Mouse (Mus musculus) CH12.LX (cell line): ENCODE data around the gene Trafd1. TPM values are rescaled to one million over a fixed set of nuclear protein-coding genes. Genes with fewer than 3 reads are reported as not detected.

Source experiments
- DNase-seq: peaks from one replicate; pipeline ENCODE4 v3.0.0-alpha.2; 2013; ENCODE audit errors: extremely low read depth
- H3K27ac ChIP-seq: 2 replicates; pipeline ENCODE4 v1.5.1; 2012; ENCODE audit warnings: low read depth, mild to moderate bottlenecking, control low read depth, moderate library complexity; ENCODE audit not compliant: insufficient read depth
- H3K27me3 ChIP-seq: replicated peaks from 2 replicates; pipeline ENCODE3; 2012; ENCODE audit warnings: inconsistent platforms
- H3K36me3 ChIP-seq, 2 experiments: replicated peaks in 1 of 2; 2 replicates each; pipeline versions ENCODE3 to v1.6.1; 2012; ENCODE audit warnings: inconsistent platforms in 1 of 2, low read length in 1 of 2, mild to moderate bottlenecking in 1 of 2, mixed read lengths in 1 of 2, moderate library complexity in 1 of 2; ENCODE audit not compliant: control insufficient read depth in 1 of 2, insufficient read depth in 1 of 2
- H3K4me1 ChIP-seq, 2 experiments: 2 replicates each; pipeline ENCODE4 v1.6.1; 2012; ENCODE audit warnings: inconsistent platforms in 1 of 2, moderate library complexity in 1 of 2; ENCODE audit not compliant: insufficient read depth in 2 of 2, control insufficient read depth in 1 of 2
- H3K4me2 ChIP-seq: 2 replicates; pipeline ENCODE4 v1.6.1; 2012; ENCODE audit warnings: low read depth, mild to moderate bottlenecking, control low read depth; ENCODE audit not compliant: poor library complexity, insufficient read depth, severe bottlenecking
- H3K4me3 ChIP-seq, 3 experiments: fragments of 150-350 bp in 1 of 3; sonication (generic) in 1 of 3; replicated peaks in 1 of 3; 2 replicates each; pipeline versions ENCODE3 to v1.5.1; 2011 to 2012; ENCODE audit warnings: low read depth in 2 of 3, low read length in 2 of 3, mild to moderate bottlenecking in 2 of 3, moderate library complexity in 2 of 3, control low read depth in 1 of 3, improper control_type of control experiment in 1 of 3, inconsistent platforms in 1 of 3, mixed read lengths in 1 of 3; ENCODE audit not compliant: poor library complexity in 1 of 3
- H3K79me2 ChIP-seq: replicated peaks from 2 replicates; pipeline ENCODE4 v1.6.1; 2012; ENCODE audit warnings: mild to moderate bottlenecking, moderate library complexity; ENCODE audit not compliant: control insufficient read depth, poor library complexity, insufficient read depth, severe bottlenecking; ENCODE audit errors: extremely low read depth
- H3K9ac ChIP-seq: 2 replicates; pipeline ENCODE4 v1.6.1; 2012; ENCODE audit warnings: low read depth, mild to moderate bottlenecking, control low read depth, moderate library complexity; ENCODE audit not compliant: insufficient read depth
- H3K9me3 ChIP-seq: replicated peaks from 2 replicates; pipeline ENCODE3; 2012; ENCODE audit warnings: low read length, inconsistent platforms, mixed read lengths
- CHD1 ChIP-seq: IDR thresholded peaks from 2 replicates; pipeline ENCODE4 v1.6.1; 2012; ENCODE audit warnings: low read depth, low read length, improper control_type of control experiment, inconsistent platforms
- CHD2 ChIP-seq: IDR thresholded peaks from 2 replicates; pipeline ENCODE4 v1.6.1; 2011; ENCODE audit warnings: low read length, improper control_type of control experiment
- E2F4 ChIP-seq: IDR thresholded peaks from 2 replicates; pipeline ENCODE4 v1.6.1; 2011; ENCODE audit warnings: low read depth, low read length, improper control_type of control experiment; ENCODE audit not compliant: insufficient replicate concordance
- EP300 ChIP-seq: IDR thresholded peaks from 2 replicates; pipeline ENCODE4 v1.6.1; 2011; ENCODE audit warnings: low read length, improper control_type of control experiment
- ETS1 ChIP-seq: conservative IDR thresholded peaks from 2 replicates; pipeline ENCODE4 v1.6.1; 2012; ENCODE audit warnings: low read depth, mild to moderate bottlenecking, inconsistent platforms, low read length, improper control_type of control experiment, moderate library complexity
- HCFC1 ChIP-seq: IDR thresholded peaks from 2 replicates; pipeline ENCODE4 v1.6.1; 2012; ENCODE audit warnings: low read depth, mild to moderate bottlenecking, inconsistent platforms, low read length, improper control_type of control experiment
- IRF4 ChIP-seq: IDR thresholded peaks from 2 replicates; pipeline ENCODE4 v1.6.1; 2014; ENCODE audit warnings: low read depth, mild to moderate bottlenecking, inconsistent platforms, low read length, improper control_type of control experiment
- JUN ChIP-seq: IDR thresholded peaks from 2 replicates; pipeline ENCODE4 v1.6.1; 2011; ENCODE audit warnings: low read depth, mild to moderate bottlenecking, low read length, improper control_type of control experiment, moderate library complexity; ENCODE audit not compliant: insufficient read depth
- MAFK ChIP-seq: IDR thresholded peaks from 2 replicates; pipeline ENCODE4 v1.6.1; 2011; ENCODE audit warnings: low read length, improper control_type of control experiment; ENCODE audit not compliant: insufficient replicate concordance
- MAZ ChIP-seq: IDR thresholded peaks from 2 replicates; pipeline ENCODE4 v1.6.1; 2012; ENCODE audit warnings: low read depth, mild to moderate bottlenecking, inconsistent platforms, low read length, improper control_type of control experiment, moderate library complexity
- MEF2A ChIP-seq: IDR thresholded peaks from 2 replicates; pipeline ENCODE4 v1.6.1; 2014; ENCODE audit warnings: low read depth, mild to moderate bottlenecking, inconsistent platforms, low read length, improper control_type of control experiment, borderline replicate concordance
- MXI1 ChIP-seq: IDR thresholded peaks from 2 replicates; pipeline ENCODE4 v1.6.1; 2011; ENCODE audit warnings: mild to moderate bottlenecking, low read depth, low read length, improper control_type of control experiment
- NRF1 ChIP-seq: IDR thresholded peaks from 2 replicates; pipeline ENCODE4 v1.6.1; 2014; ENCODE audit warnings: low read depth, mild to moderate bottlenecking, inconsistent platforms, low read length, improper control_type of control experiment, moderate library complexity
- PAX5 ChIP-seq: IDR thresholded peaks from 2 replicates; pipeline ENCODE4 v1.6.1; 2012; ENCODE audit warnings: low read length, inconsistent platforms, mixed read lengths
- POLR2AphosphoS2 ChIP-seq: IDR thresholded peaks from 2 replicates; pipeline ENCODE4 v1.6.1; 2011; ENCODE audit warnings: low read depth, low read length, improper control_type of control experiment
- RAD21 ChIP-seq: IDR thresholded peaks from 2 replicates; pipeline ENCODE4 v1.6.1; 2011; ENCODE audit warnings: low read depth, mild to moderate bottlenecking, low read length, improper control_type of control experiment, moderate library complexity
- RCOR1 ChIP-seq: conservative IDR thresholded peaks from 2 replicates; pipeline ENCODE4 v1.6.1; 2012; ENCODE audit warnings: low read depth, mild to moderate bottlenecking, inconsistent platforms, low read length, improper control_type of control experiment
- SIN3A ChIP-seq: IDR thresholded peaks from 2 replicates; pipeline ENCODE4 v1.6.1; 2012; ENCODE audit warnings: low read length, improper control_type of control experiment, inconsistent platforms
- TBP ChIP-seq: conservative IDR thresholded peaks from 2 replicates; pipeline ENCODE4 v1.6.1; 2011; ENCODE audit warnings: low read depth, low read length, improper control_type of control experiment
- TCF12 ChIP-seq: IDR thresholded peaks from 2 replicates; pipeline ENCODE4 v1.6.1; 2014; ENCODE audit warnings: low read depth, mild to moderate bottlenecking, inconsistent platforms, low read length, improper control_type of control experiment
- USF1 ChIP-seq: IDR thresholded peaks from 2 replicates; pipeline ENCODE4 v1.6.1; 2014; ENCODE audit warnings: low read depth, mild to moderate bottlenecking, inconsistent platforms, low read length, improper control_type of control experiment
- USF2 ChIP-seq: conservative IDR thresholded peaks from 2 replicates; pipeline ENCODE4 v1.6.1; 2011; ENCODE audit warnings: low read depth, low read length, improper control_type of control experiment
- ZKSCAN1 ChIP-seq: IDR thresholded peaks from 2 replicates; pipeline ENCODE4 v1.6.1; 2012; ENCODE audit warnings: low read depth, inconsistent platforms, low read length, improper control_type of control experiment, borderline replicate concordance
- ZNF384 ChIP-seq: IDR thresholded peaks from 2 replicates; pipeline ENCODE4 v1.6.1; 2012; ENCODE audit warnings: low read depth, low read length, improper control_type of control experiment, inconsistent platforms
- dilution Hi-C: fragments of 300-500 bp; cut with MboI; formaldehyde crosslinking; loops from 2 replicates; pipeline ENCODE4 v1.14.3; 2020; ENCODE audit warnings: low sequenced_read_pairs; ENCODE audit not compliant: extremely low pct_unique_long_range_greater_than_20kb, extremely low pct_ligation_motif_present
- in situ Hi-C: fragments of 300-500 bp; cut with MboI; formaldehyde crosslinking; loops from 3 replicates; pipeline ENCODE4 v1.14.3; 2019; ENCODE audit warnings: low sequenced_read_pairs, low pct_ligation_motif_present, low pct_unique_long_range_greater_than_20kb, mixed read lengths
- polyA plus RNA-seq: library from polyadenylated mRNA; unstranded; fragments of >175 nt; gene quantifications from 2 replicates; pipeline ENCODE4 v1.2.1, GENCODE M21; 2012; ENCODE audit warnings: low read depth; ENCODE audit not compliant: insufficient read length
- total RNA-seq, 2 experiments: library from RNA; depleted of rRNA; stranded (reverse); fragments of 300-350 nt in 1 of 2; fragments of >200 nt in 1 of 2; gene quantifications; 2 replicates each; pipeline ENCODE4 v1.2.3; 2012 to 2014

Trafd1 gene
- total and polyA plus RNA-seq, 3 experiments: 31.7 to 52.8 (median 42.3) TPM

DNA sequence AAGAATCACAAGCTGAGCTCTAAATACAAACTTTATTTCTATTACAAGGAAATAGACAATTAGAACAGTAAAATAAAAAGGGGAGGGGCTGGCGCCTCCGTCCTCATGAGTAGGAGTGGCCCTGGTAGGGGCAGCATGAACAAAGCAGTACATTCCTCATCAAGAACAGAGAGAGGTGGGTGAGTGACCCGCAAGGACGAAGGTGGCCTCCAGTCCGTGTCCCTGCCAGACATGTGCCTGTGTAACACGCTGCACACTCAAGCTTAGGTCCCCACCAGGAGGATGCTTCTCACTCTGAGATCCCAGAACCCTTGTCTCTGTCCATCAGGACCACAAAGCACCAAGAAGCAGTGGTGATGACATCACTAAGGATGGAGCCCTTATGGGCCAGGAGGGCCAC, 13.7 kb downstream of the Trafd1 start:
- in situ Hi-C loops: loop anchor here (10.0 kb wide), 1 partner anchor 167 kb away; the partner anchor contains the start of gene Rpl6

DNA sequence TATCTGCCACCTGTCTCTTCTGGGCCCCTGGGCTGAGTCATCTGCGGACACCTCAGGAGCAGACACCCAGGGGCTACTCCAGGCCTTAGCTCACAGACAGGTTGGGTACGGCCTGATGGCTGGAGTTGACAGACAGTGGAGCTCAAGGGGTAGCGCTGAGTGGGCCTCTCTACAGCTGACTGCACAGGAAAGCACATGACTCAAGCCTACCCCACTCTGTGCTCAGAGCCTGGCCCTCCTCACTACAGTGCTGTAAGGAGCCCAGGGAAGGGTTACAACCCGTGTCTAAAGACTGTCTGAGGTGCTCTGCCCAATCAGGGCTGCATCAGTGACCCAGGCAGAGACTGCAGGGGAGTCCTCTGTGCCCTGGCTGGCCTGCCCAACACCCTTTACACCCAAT, 18.2 kb downstream of the Trafd1 start:
- Histone ChIP-seq H3K4me2 (no peak overlapping the region), H3K9ac (no peak overlapping the region), H3K36me3 (peaks cover 77 to 95% of the 10 kb centered on the region in 2 experiments), H3K9me3 (no peaks in the 10 kb centered on the region), H3K4me1 (peaks cover 0 to 3% of the 10 kb centered on the region in 2 experiments; a peak in 1 of 4 replicates), H3K27ac (no peak overlapping the region), H3K79me2 (no peaks in the 10 kb centered on the region), H3K27me3 (no peaks in the 10 kb centered on the region), H3K4me3 (no peak overlapping the region)
- TF ChIP-seq JUN: no peak
- no peak for TF ChIP-seq POLR2AphosphoS2
- TF ChIP-seq USF1: no peak
- TF ChIP-seq CHD1: no peak
- no peak for TF ChIP-seq PAX5
- TF ChIP-seq IRF4: no peak
- TF ChIP-seq HCFC1: no peak
- no peak for TF ChIP-seq CHD2
- TF ChIP-seq MEF2A: no peak
- no peak for TF ChIP-seq MXI1
- no peak for TF ChIP-seq TCF12
- no peak for TF ChIP-seq MAFK
- no peak for TF ChIP-seq USF2
- no peak for TF ChIP-seq ZKSCAN1
- TF ChIP-seq SIN3A: no peak
- no peak for TF ChIP-seq TBP
- TF ChIP-seq MAZ: no peak
- dilution Hi-C loops: no loop called here
- in situ Hi-C loops: no loop called here
- no peak for DNase-seq

More for the DNA sequence above, 13.7 kb downstream of the Trafd1 start:
- dilution Hi-C loops: no loop called here
- no peaks in the 10 kb centered on the region for H3K9me3 ChIP-seq
- no peak for TF ChIP-seq CHD2
- TF ChIP-seq RAD21: no peak
- TF ChIP-seq NRF1: no peak
- TF ChIP-seq MEF2A: no peak
- TF ChIP-seq USF2: no peak
- no peak for TF ChIP-seq TBP
- TF ChIP-seq ZNF384: no peak
- no peak for TF ChIP-seq EP300
- TF ChIP-seq USF1: no peak
- no peak for TF ChIP-seq MAZ
- TF ChIP-seq E2F4: no peak
- no peak for TF ChIP-seq JUN
- TF ChIP-seq ETS1: no peak
- TF ChIP-seq RCOR1: no peak
- no peak for TF ChIP-seq MXI1
- no peak for TF ChIP-seq PAX5
- no peak for TF ChIP-seq MAFK
- TF ChIP-seq HCFC1: no peak
- TF ChIP-seq, all 38 proteins: peak for 0
- H3K27me3 ChIP-seq: no peaks in the 10 kb centered on the region
- H3K4me2 ChIP-seq: no peak overlapping the region
- peaks cover 75 to 91% of the 10 kb centered on the region in 2 experiments for H3K36me3 ChIP-seq
- no peak overlapping the region for H3K4me3 ChIP-seq
- no peak overlapping the region for H3K9ac ChIP-seq
- DNase-seq: no peak
- no peaks in the 10 kb centered on the region for H3K79me2 ChIP-seq
- peaks cover 0 to 3% of the 10 kb centered on the region in 2 experiments; a peak in 1 of 4 replicates for H3K4me1 ChIP-seq
- no peak overlapping the region for H3K27ac ChIP-seq
